Mouse (Mus musculus) CH12.LX (cell line): ENCODE measurements around the gene Adarb1. TPM values are rescaled to one million over a fixed set of nuclear protein-coding genes. Genes with fewer than 3 reads are reported as not detected.

Experiments
- DNase-seq: peaks from one replicate; pipeline ENCODE4 v3.0.0-alpha.2; 2013; ENCODE audit errors: extremely low read depth
- H3K27ac ChIP-seq: 2 replicates; pipeline ENCODE4 v1.5.1; 2012; ENCODE audit warnings: low read depth, mild to moderate bottlenecking, control low read depth, moderate library complexity; ENCODE audit not compliant: insufficient read depth
- H3K27me3 ChIP-seq: replicated peaks from 2 replicates; pipeline ENCODE3; 2012; ENCODE audit warnings: inconsistent platforms
- H3K36me3 ChIP-seq, 2 experiments: replicated peaks in 1 of 2; 2 replicates each; pipeline versions ENCODE3 to v1.6.1; 2012; ENCODE audit warnings: inconsistent platforms in 1 of 2, low read length in 1 of 2, mild to moderate bottlenecking in 1 of 2, mixed read lengths in 1 of 2, moderate library complexity in 1 of 2; ENCODE audit not compliant: control insufficient read depth in 1 of 2, insufficient read depth in 1 of 2
- H3K4me1 ChIP-seq, 2 experiments: 2 replicates each; pipeline ENCODE4 v1.6.1; 2012; ENCODE audit warnings: inconsistent platforms in 1 of 2, moderate library complexity in 1 of 2; ENCODE audit not compliant: insufficient read depth in 2 of 2, control insufficient read depth in 1 of 2
- H3K4me2 ChIP-seq: 2 replicates; pipeline ENCODE4 v1.6.1; 2012; ENCODE audit warnings: low read depth, mild to moderate bottlenecking, control low read depth; ENCODE audit not compliant: poor library complexity, insufficient read depth, severe bottlenecking
- H3K4me3 ChIP-seq, 3 experiments: fragments of 150-350 bp in 1 of 3; sonication (generic) in 1 of 3; replicated peaks in 1 of 3; 2 replicates each; pipeline versions ENCODE3 to v1.5.1; 2011 to 2012; ENCODE audit warnings: low read depth in 2 of 3, low read length in 2 of 3, mild to moderate bottlenecking in 2 of 3, moderate library complexity in 2 of 3, control low read depth in 1 of 3, improper control_type of control experiment in 1 of 3, inconsistent platforms in 1 of 3, mixed read lengths in 1 of 3; ENCODE audit not compliant: poor library complexity in 1 of 3
- H3K79me2 ChIP-seq: replicated peaks from 2 replicates; pipeline ENCODE4 v1.6.1; 2012; ENCODE audit warnings: mild to moderate bottlenecking, moderate library complexity; ENCODE audit not compliant: control insufficient read depth, poor library complexity, insufficient read depth, severe bottlenecking; ENCODE audit errors: extremely low read depth
- H3K9ac ChIP-seq: 2 replicates; pipeline ENCODE4 v1.6.1; 2012; ENCODE audit warnings: low read depth, mild to moderate bottlenecking, control low read depth, moderate library complexity; ENCODE audit not compliant: insufficient read depth
- H3K9me3 ChIP-seq: replicated peaks from 2 replicates; pipeline ENCODE3; 2012; ENCODE audit warnings: low read length, inconsistent platforms, mixed read lengths
- CHD2 ChIP-seq: IDR thresholded peaks from 2 replicates; pipeline ENCODE4 v1.6.1; 2011; ENCODE audit warnings: low read length, improper control_type of control experiment
- ELF1 ChIP-seq: IDR thresholded peaks from 2 replicates; pipeline ENCODE4 v1.6.1; 2014; ENCODE audit warnings: low read depth, mild to moderate bottlenecking, inconsistent platforms, low read length, improper control_type of control experiment
- EP300 ChIP-seq: IDR thresholded peaks from 2 replicates; pipeline ENCODE4 v1.6.1; 2011; ENCODE audit warnings: low read length, improper control_type of control experiment
- ETS1 ChIP-seq: conservative IDR thresholded peaks from 2 replicates; pipeline ENCODE4 v1.6.1; 2012; ENCODE audit warnings: low read depth, mild to moderate bottlenecking, inconsistent platforms, low read length, improper control_type of control experiment, moderate library complexity
- HCFC1 ChIP-seq: IDR thresholded peaks from 2 replicates; pipeline ENCODE4 v1.6.1; 2012; ENCODE audit warnings: low read depth, mild to moderate bottlenecking, inconsistent platforms, low read length, improper control_type of control experiment
- IRF4 ChIP-seq: IDR thresholded peaks from 2 replicates; pipeline ENCODE4 v1.6.1; 2014; ENCODE audit warnings: low read depth, mild to moderate bottlenecking, inconsistent platforms, low read length, improper control_type of control experiment
- JUN ChIP-seq: IDR thresholded peaks from 2 replicates; pipeline ENCODE4 v1.6.1; 2011; ENCODE audit warnings: low read depth, mild to moderate bottlenecking, low read length, improper control_type of control experiment, moderate library complexity; ENCODE audit not compliant: insufficient read depth
- JUND ChIP-seq: conservative IDR thresholded peaks from 2 replicates; pipeline ENCODE4 v1.6.1; 2011; ENCODE audit warnings: low read depth, low read length, improper control_type of control experiment
- MAFK ChIP-seq: IDR thresholded peaks from 2 replicates; pipeline ENCODE4 v1.6.1; 2011; ENCODE audit warnings: low read length, improper control_type of control experiment; ENCODE audit not compliant: insufficient replicate concordance
- NELFE ChIP-seq: IDR thresholded peaks from 2 replicates; pipeline ENCODE4 v1.6.1; 2011; ENCODE audit warnings: low read depth, low read length, improper control_type of control experiment
- PAX5 ChIP-seq: IDR thresholded peaks from 2 replicates; pipeline ENCODE4 v1.6.1; 2012; ENCODE audit warnings: low read length, inconsistent platforms, mixed read lengths
- RCOR1 ChIP-seq: conservative IDR thresholded peaks from 2 replicates; pipeline ENCODE4 v1.6.1; 2012; ENCODE audit warnings: low read depth, mild to moderate bottlenecking, inconsistent platforms, low read length, improper control_type of control experiment
- SIN3A ChIP-seq: IDR thresholded peaks from 2 replicates; pipeline ENCODE4 v1.6.1; 2012; ENCODE audit warnings: low read length, improper control_type of control experiment, inconsistent platforms
- SMC3 ChIP-seq: IDR thresholded peaks from 2 replicates; pipeline ENCODE4 v1.6.1; 2011; ENCODE audit warnings: low read depth, low read length, improper control_type of control experiment
- TBP ChIP-seq: conservative IDR thresholded peaks from 2 replicates; pipeline ENCODE4 v1.6.1; 2011; ENCODE audit warnings: low read depth, low read length, improper control_type of control experiment
- ZC3H11A ChIP-seq: IDR thresholded peaks from 2 replicates; pipeline ENCODE4 v1.6.1; 2012; ENCODE audit warnings: low read depth, mild to moderate bottlenecking, inconsistent platforms, low read length, improper control_type of control experiment
- ZMIZ1 ChIP-seq: IDR thresholded peaks from 2 replicates; pipeline ENCODE4 v1.6.1; 2012; ENCODE audit warnings: low read depth, mild to moderate bottlenecking, inconsistent platforms, low read length, improper control_type of control experiment
- dilution Hi-C: fragments of 300-500 bp; cut with MboI; formaldehyde crosslinking; loops from 2 replicates; pipeline ENCODE4 v1.14.3; 2020; ENCODE audit warnings: low sequenced_read_pairs; ENCODE audit not compliant: extremely low pct_unique_long_range_greater_than_20kb, extremely low pct_ligation_motif_present
- in situ Hi-C: fragments of 300-500 bp; cut with MboI; formaldehyde crosslinking; loops from 3 replicates; pipeline ENCODE4 v1.14.3; 2019; ENCODE audit warnings: low sequenced_read_pairs, low pct_ligation_motif_present, low pct_unique_long_range_greater_than_20kb, mixed read lengths
- polyA plus RNA-seq: library from polyadenylated mRNA; unstranded; fragments of >175 nt; gene quantifications from 2 replicates; pipeline ENCODE4 v1.2.1, GENCODE M21; 2012; ENCODE audit warnings: low read depth; ENCODE audit not compliant: insufficient read length
- total RNA-seq, 2 experiments: library from RNA; depleted of rRNA; stranded (reverse); fragments of 300-350 nt in 1 of 2; fragments of >200 nt in 1 of 2; gene quantifications; 2 replicates each; pipeline ENCODE4 v1.2.3; 2012 to 2014

Gene Adarb1
- total and polyA plus RNA-seq, 3 experiments = 1.7 to 3.5 (median 2.4) TPM

DNA sequence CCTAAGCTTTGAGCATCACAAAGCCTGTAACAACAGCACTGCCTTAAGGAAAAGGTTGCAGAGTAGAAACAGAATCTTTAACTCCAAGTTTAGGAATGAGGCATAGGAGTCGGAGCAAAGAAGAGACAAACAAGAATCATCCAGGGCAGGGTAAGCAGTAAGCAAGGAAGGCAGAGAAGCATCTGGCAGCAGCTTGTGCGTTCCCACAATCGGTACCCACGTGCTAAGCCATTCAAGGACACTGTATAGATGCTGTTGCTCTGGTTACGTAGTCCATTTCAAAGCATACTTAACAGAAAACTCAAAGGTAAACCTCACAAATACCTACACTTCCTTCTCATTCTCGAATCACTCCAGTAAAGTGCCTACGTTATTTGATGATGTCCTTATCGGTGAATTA lies 35.0 kb downstream of the Adarb1 start (continued):
- TF ChIP-seq EP300 (no peak), TBP (no peak)

DNA sequence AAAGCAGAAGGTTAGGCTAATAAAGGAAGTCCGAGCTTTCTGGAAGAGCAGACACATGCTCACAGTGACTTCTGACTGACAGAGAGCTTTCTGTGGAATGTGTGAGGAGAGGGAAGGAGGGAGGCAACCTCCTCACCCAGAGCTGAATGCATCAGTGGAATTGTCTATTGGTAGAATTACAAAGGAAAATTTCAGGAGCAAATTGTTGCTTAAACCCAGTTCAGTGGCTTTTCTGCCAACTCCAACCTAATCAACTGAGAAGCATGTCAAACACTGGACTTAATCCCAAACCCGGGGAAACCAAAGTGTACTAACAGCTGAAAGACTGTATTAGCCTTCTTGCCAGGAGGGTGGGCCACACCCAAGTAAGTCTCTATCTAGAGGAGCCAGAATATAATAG lies 36.9 kb downstream of the Adarb1 start:
- H3K4me1 ChIP-seq = peaks cover 0 to 3% of the 10 kb centered on the region in 2 experiments; a peak in 1 of 4 replicates
- TF ChIP-seq CHD2 = no peak
- TF ChIP-seq HCFC1 = no peak
- TF ChIP-seq JUND = no peak
- no peak for TF ChIP-seq ELF1
- TF ChIP-seq SIN3A = no peak
- TF ChIP-seq JUN = no peak
- TF ChIP-seq NELFE = no peak
- no peaks in the 10 kb centered on the region for H3K79me2 ChIP-seq
- dilution Hi-C loops (no loop called here), in situ Hi-C loops (no loop called here)
- no peak for DNase-seq
- no peaks in the 10 kb centered on the region for H3K27me3 ChIP-seq
- H3K4me3 ChIP-seq = no peak overlapping the region
- no peak overlapping the region for H3K4me2 ChIP-seq
- H3K27ac ChIP-seq = no peak overlapping the region
- H3K9me3 ChIP-seq = no peaks in the 10 kb centered on the region
- H3K36me3 ChIP-seq = peaks cover 0 to 3% of the 10 kb centered on the region in 2 experiments
- no peak overlapping the region for H3K9ac ChIP-seq

DNA sequence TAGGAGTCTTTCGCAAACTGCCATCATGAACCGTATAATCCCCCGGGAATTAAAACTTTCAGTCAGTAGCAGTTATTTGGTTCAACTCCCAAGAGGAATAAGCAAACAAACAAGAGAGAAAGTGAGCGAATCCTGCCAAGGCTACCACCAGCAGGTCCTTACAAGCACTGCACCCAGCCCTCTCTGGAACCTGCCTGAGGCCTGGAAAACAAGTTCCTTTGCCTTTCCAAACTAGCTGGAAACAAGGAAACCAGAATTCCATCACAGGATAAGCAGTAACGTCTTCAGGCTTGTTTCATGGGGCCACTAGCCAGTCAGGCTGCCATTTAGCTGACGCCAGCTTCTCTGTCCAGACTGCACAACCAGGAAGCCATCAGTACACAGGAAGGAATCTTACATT lies 37.4 kb downstream of the Adarb1 start:
- dilution Hi-C loops = no loop called here
- Histone ChIP-seq H3K79me2 (no peaks in the 10 kb centered on the region), H3K9ac (no peak overlapping the region), H3K4me3 (no peak overlapping the region), H3K27ac (no peak overlapping the region), H3K4me2 (no peak overlapping the region), H3K27me3 (no peaks in the 10 kb centered on the region), H3K36me3 (peaks cover 0 to 3% of the 10 kb centered on the region in 2 experiments), H3K4me1 (peaks cover 0 to 3% of the 10 kb centered on the region in 2 experiments; a peak in 1 of 4 replicates), H3K9me3 (no peaks in the 10 kb centered on the region)
- in situ Hi-C loops = no loop called here
- DNase-seq = no peak
- no peak for TF ChIP-seq ELF1
- no peak for TF ChIP-seq CHD2
- TF ChIP-seq MAFK = no peak
- TF ChIP-seq IRF4 = no peak
- TF ChIP-seq SMC3 = no peak
- TF ChIP-seq ETS1 = no peak
- TF ChIP-seq PAX5 = no peak
- TF ChIP-seq ZMIZ1 = no peak
- no peak for TF ChIP-seq NELFE
- no peak for TF ChIP-seq ZC3H11A
- TF ChIP-seq JUND = no peak
- TF ChIP-seq RCOR1 = no peak
